Mouse (Mus musculus): ENCODE measurements around the gene Hykk.

Gene Hykk

DNA sequence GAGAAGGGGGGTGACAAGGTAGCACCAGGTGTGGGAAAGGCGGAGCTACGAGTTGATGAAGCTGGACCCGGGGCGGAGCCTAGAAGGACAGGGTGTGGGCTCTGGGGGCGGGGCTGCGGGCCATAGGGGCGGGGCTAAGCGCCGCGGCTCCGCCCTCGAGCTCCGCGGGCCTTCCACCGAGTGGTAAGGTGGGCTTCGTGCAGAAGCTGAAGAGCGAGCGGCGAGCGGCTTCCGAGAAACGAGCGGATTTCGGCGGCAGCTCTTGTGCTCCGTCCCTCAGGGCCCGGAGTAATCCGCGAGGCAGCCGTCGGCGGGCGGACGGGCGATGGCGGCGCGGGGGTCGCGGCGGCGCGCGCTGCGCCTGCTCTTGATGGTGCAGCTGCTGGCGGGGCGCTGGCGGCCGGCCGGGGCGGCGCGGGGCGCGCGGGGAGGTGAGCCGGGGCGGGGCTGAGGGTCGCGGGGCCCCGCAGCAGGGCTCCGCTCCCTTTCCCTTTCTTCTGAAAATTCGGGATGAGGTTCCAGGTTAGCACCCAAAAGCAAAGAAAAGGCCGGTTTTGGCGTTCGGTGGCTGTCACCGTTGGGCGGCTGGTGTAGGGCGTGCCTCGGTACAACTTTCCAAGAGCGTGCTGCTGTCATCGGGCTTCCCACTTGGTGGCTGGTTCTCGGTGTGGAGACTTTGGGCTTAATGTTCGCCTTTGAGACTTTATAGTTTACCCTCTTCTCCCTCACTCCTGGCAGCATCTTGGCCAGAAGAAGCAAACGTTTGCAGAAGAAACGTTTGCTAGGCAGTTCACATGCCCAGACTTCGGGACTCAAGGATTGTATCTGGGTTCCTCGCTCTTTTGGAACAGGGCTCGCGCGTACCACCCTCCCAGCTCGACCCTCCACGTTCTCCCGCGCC lies 64.5 kb downstream of the Hykk start:
- DNase-seq: no peak

DNA sequence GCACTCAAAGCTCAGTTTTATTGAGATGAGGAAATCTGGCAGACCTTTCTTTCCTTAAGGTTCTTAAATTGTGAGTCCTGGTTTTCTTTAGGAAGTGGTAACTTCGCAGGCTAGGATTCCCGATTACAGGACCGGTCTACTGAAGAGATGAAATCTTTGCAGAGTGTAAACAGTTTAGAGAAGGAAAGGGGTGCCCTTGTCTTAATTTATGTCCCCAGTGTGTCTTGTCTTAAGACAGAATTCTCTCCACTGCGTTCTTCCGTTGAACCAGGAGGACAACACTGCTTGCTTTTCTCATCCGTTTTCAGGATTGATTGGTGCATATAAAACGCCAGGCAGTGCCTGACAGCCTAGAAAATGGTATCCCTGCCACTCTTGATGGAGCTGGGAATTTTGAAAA lies 65.3 kb downstream of the Hykk start:
- DNase-seq: no peak

DNA sequence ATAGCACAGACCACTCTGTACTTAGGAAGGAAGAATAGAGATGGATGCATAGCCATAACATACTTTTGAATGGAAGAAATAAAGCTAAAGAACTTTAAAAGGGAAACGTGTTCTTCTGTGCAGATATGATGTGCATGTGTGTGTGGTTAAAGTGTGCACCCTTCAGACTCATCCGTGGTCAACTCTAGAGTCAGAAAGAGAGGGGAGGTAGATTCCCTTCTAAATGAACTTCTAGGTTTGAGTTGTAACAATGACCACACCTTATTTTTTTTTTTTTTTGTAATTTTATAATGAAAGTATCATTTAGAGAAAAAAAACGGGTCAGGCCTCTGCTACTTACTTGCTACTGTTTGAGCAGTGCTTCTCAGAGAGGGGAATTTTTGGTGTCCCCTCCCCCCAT lies 73.3 kb downstream of the Hykk start:
- DNase-seq: no peak

DNA sequence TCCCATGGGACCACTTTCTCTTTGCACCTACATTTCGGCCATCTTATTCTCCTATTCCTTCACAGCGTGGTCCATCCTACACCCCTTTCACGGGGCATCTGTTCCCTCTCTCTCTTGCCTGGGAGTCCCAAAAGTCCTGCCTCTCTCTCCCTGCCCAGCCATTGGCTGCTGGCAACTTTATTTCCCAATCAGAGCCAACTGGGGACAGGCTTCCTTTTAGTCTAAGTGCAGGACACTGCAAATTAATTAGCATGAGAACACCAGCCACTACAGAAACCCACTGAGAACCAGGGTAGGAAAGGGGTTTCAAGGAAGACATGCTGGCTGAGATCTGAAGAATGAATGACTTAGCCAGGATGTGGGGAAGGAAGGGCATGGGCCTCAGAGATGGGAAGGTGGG lies 77.3 kb downstream of the Hykk start:
- DNase-seq: no peak

DNA sequence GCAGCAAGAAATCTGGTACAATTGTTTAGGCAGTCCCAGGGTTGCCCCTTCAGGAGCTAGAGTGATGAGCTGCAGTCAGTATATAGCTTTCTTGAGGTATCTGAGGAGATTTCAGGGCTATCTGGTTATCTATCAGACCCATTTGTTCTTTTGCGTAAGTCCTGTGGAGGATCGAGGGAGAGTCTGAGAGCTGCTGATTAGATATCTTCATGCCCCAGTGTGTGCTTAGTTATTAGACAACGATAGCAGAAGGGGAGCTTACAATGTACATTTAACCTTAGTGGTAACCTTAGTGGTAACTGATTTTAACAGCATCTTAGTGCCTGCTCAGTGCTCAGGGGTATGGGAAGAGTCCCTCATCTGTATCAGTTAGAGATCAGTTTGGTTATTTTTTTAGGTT lies 78.6 kb downstream of the Hykk start:
- DNase-seq: no peak

Data from layer of hippocampus, adult 9-11 months (tissue).